Comparison of ENCODE assay signal across 8 mouse cellular contexts in the genomic region with DNA sequence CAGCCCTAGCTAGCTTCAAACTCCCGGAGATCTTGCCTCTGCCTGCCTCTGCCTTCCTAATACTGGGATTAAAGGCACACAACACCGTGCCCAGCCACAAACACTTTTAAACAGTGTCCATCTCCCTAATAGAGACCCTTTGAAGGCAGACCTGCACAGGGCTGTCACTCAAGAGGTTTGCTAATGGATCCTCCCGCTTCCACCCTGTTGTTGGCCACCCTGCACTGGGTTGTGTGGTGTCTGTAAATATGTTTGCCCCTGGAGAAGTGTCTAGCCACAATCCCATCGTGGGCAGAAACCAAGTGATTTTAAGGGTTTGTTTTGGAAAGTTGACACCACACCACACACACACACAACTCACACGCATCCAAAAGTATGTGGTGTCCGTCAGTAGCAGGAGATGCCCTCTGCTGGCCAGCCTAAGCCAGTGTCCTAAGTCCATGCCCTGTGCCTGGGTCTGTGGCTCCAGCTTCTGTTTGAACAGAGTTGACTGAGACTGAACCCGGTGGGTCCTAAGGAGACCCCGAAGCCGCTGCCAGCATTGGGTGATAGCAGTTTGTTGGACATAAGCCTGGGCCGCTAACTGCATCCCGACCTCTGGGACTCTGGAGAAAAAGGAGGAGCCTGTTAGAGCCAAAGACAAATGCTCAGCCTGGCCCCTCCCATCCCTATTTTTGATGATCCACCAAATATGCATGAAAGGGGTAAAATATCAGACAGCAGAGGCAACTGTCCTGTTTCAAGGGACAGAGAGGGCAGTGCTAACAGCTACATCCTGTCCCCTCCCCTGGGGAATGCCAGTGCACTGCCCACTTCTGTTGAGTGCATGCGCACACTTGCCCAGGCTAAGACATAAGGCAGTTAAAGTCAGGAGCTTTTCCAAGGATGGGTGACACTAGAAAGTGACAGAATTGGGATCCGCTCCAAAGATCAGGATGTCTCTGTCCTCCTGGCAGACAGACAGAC. TPM values are rescaled to one million over a fixed set of nuclear protein-coding genes. Genes with fewer than 3 reads are reported as not detected.
DNase-seq lines count a peak whose midpoint lies in the region; ATAC-seq and TF ChIP-seq lines count a peak whose summit lies in the region.

No protein-coding gene starts in this region.

- H3K4me1 ChIP-seq in midbrain, embryonic 12.5 days = no peaks in the 10 kb centered on the region
- peaks cover 15% of the 10 kb centered on the region for H3K4me1 ChIP-seq in midbrain, embryonic 10.5 days
- H3K4me1 ChIP-seq in heart, postnatal 0 days (ENCODE audit: control insufficient read depth, insufficient read depth) = peaks cover 23% of the 10 kb centered on the region; the same call in 1 of the 2 replicates
- H3K4me1 ChIP-seq in midbrain, embryonic 15.5 days = no peaks in the 10 kb centered on the region

- H3K27ac ChIP-seq in midbrain, embryonic 12.5 days (replicated peaks) = no peak overlapping the region
- H3K27ac ChIP-seq in midbrain, embryonic 10.5 days (replicated peaks) = no peak overlapping the region
- no peak overlapping the region for H3K27ac ChIP-seq in heart, postnatal 0 days (ENCODE audit: low read depth)
- H3K27ac ChIP-seq in midbrain, embryonic 15.5 days = no peak overlapping the region

- no peak for TF ChIP-seq EP300 in heart, postnatal 0 days (IDR thresholded peaks at IDR 0.05; ENCODE audit: low read depth)

- ATAC-seq in midbrain, embryonic 12.5 days (ENCODE audit: low FRiP score, low read depth) = peak; percentile 50
- 0 out of 2 replicates have a peak, but pooled peaks have one; percentile 30 for ATAC-seq in heart, postnatal 0 days (ENCODE audit: insufficient read depth, low read depth)
- ATAC-seq in midbrain, embryonic 15.5 days (replicated peaks) = peak; percentile 60

- DNase-seq in midbrain, embryonic 10.5 days (ENCODE audit: low spot score) = no peak
- peak; percentile 74 for DNase-seq in adrenal gland, postnatal 14 days
- peak; percentile 59 for DNase-seq in heart, postnatal 0 days (ENCODE audit: low spot score)
- peak; percentile 56 to 75 for DNase-seq in kidney, postnatal 36 days
- DNase-seq in right cerebral cortex, postnatal 36 days (ENCODE audit: low spot score in 2 of 2) = no peak
- no peak for DNase-seq in thymus, adult 18-20 months

- H3K4me2 ChIP-seq in midbrain, embryonic 12.5 days (replicated peaks) = no peak overlapping the region
- no peak overlapping the region for H3K4me2 ChIP-seq in heart, postnatal 0 days (ENCODE audit: low read depth, low read length)
- no peak overlapping the region for H3K4me2 ChIP-seq in midbrain, embryonic 15.5 days

- TF ChIP-seq CTCF in heart, postnatal 0 days (IDR thresholded peaks at IDR 0.05; ENCODE audit: low read depth) = peak; percentile 62

- H3K9ac ChIP-seq in midbrain, embryonic 12.5 days (replicated peaks) = 0 out of 2 replicates have a peak overlapping the region, but pooled peaks have one; percentile 1
- no peak overlapping the region for H3K9ac ChIP-seq in heart, postnatal 0 days (replicated peaks; ENCODE audit: low read depth, low read length)
- H3K9ac ChIP-seq in midbrain, embryonic 15.5 days = no peak overlapping the region

- peaks cover 33% of the 10 kb centered on the region for H3K36me3 ChIP-seq in midbrain, embryonic 12.5 days
- peaks cover 38% of the 10 kb centered on the region for H3K36me3 ChIP-seq in midbrain, embryonic 10.5 days
- H3K36me3 ChIP-seq in heart, postnatal 0 days (replicated peaks; ENCODE audit: control insufficient read depth, insufficient read depth, low read length) = peaks cover 30% of the 10 kb centered on the region
- H3K36me3 ChIP-seq in midbrain, embryonic 15.5 days (replicated peaks) = peaks cover 26% of the 10 kb centered on the region

- no peak overlapping the region for H3K4me3 ChIP-seq in midbrain, embryonic 12.5 days
- H3K4me3 ChIP-seq in midbrain, embryonic 10.5 days = no peak overlapping the region
- H3K4me3 ChIP-seq in heart, postnatal 0 days (ENCODE audit: low read depth, low read length) = no peak overlapping the region
- no peak overlapping the region for H3K4me3 ChIP-seq in midbrain, embryonic 15.5 days

- WGBS in midbrain, embryonic 12.5 days = 57% methylated on average over 13 of the region's 13 CpGs
- 53% methylated on average over 13 of the region's 13 CpGs for WGBS in midbrain, embryonic 10.5 days
- 39% methylated on average over 13 of the region's 13 CpGs for WGBS in heart, postnatal 0 days
- 50% methylated on average over 13 of the region's 13 CpGs for WGBS in midbrain, embryonic 15.5 days

- H3K27me3 ChIP-seq in midbrain, embryonic 12.5 days = peaks cover 5% of the 10 kb centered on the region; the same call in 1 of the 2 replicates
- H3K27me3 ChIP-seq in midbrain, embryonic 10.5 days (ENCODE audit: low read depth, poor library complexity, severe bottlenecking) = peaks cover 6% of the 10 kb centered on the region; the same call in 1 of the 2 replicates
- no peaks in the 10 kb centered on the region for H3K27me3 ChIP-seq in heart, postnatal 0 days (ENCODE audit: control insufficient read depth, insufficient read depth, low read length)
- H3K27me3 ChIP-seq in midbrain, embryonic 15.5 days (replicated peaks) = no peaks in the 10 kb centered on the region

- H3K9me3 ChIP-seq in midbrain, embryonic 12.5 days = no peaks in the 10 kb centered on the region
- no peaks in the 10 kb centered on the region for H3K9me3 ChIP-seq in midbrain, embryonic 10.5 days (replicated peaks)
- H3K9me3 ChIP-seq in heart, postnatal 0 days (replicated peaks; ENCODE audit: control insufficient read depth, low read length) = no peaks in the 10 kb centered on the region
- H3K9me3 ChIP-seq in midbrain, embryonic 15.5 days = no peaks in the 10 kb centered on the region

RNA-seq across cellular contexts. Expression of gene Mthfr, which starts 21.5 kb away (rescaled TPM):
- polyA plus RNA-seq in midbrain, embryonic 12.5 days (2016; fragmentation: Nextera tagmentation; extraction: Ambion mirVana) = 44.5 and 44.8 TPM in 2 replicates
- polyA plus RNA-seq in midbrain, embryonic 10.5 days (2016; fragmentation: Nextera tagmentation; extraction: Ambion mirVana) = 25.4 and 33.3 TPM in 2 replicates
- total RNA-seq in adrenal gland, postnatal 14 days (2021) = 42.6 and 46.6 TPM in 2 replicates
- 29.2 and 37.6 TPM in 2 replicates for total RNA-seq in heart, postnatal 0 days (2014; rRNA removed; ENCODE audit: low replicate concordance)
- 6.0 and 6.3 TPM in 2 replicates for polyA plus RNA-seq in heart, postnatal 0 days (2015; fragmentation: Nextera tagmentation; extraction: Ambion mirVana)
- 23.2 and 24.8 TPM in 2 replicates for polyA plus RNA-seq in midbrain, embryonic 15.5 days (2015; fragmentation: Nextera tagmentation; extraction: Ambion mirVana)

RNA-seq across cellular contexts. Expression of gene Clcn6, which starts 21.8 kb away (rescaled TPM):
- 26.9 and 29.7 TPM in 2 replicates for polyA plus RNA-seq in midbrain, embryonic 12.5 days (2016; fragmentation: Nextera tagmentation; extraction: Ambion mirVana)
- polyA plus RNA-seq in midbrain, embryonic 10.5 days (2016; fragmentation: Nextera tagmentation; extraction: Ambion mirVana) = 15.6 and 20.4 TPM in 2 replicates
- 9.7 and 12.0 TPM in 2 replicates for total RNA-seq in adrenal gland, postnatal 14 days (2021)
- total RNA-seq in heart, postnatal 0 days (2014; rRNA removed; ENCODE audit: low replicate concordance) = 14.7 and 16.3 TPM in 2 replicates
- polyA plus RNA-seq in heart, postnatal 0 days (2015; fragmentation: Nextera tagmentation; extraction: Ambion mirVana) = 3.5 and 4.3 TPM in 2 replicates
- 36.2 and 38.0 TPM in 2 replicates for polyA plus RNA-seq in midbrain, embryonic 15.5 days (2015; fragmentation: Nextera tagmentation; extraction: Ambion mirVana)

RNA-seq across cellular contexts. Expression of gene Agtrap, which starts 27.4 kb away (rescaled TPM):
- 11.2 and 11.9 TPM in 2 replicates for polyA plus RNA-seq in midbrain, embryonic 12.5 days (2016; fragmentation: Nextera tagmentation; extraction: Ambion mirVana)
- 16.4 and 17.4 TPM in 2 replicates for polyA plus RNA-seq in midbrain, embryonic 10.5 days (2016; fragmentation: Nextera tagmentation; extraction: Ambion mirVana)
- total RNA-seq in adrenal gland, postnatal 14 days (2021) = 45.1 and 45.2 TPM in 2 replicates
- 21.2 and 31.4 TPM in 2 replicates for total RNA-seq in heart, postnatal 0 days (2014; rRNA removed; ENCODE audit: low replicate concordance)
- polyA plus RNA-seq in heart, postnatal 0 days (2015; fragmentation: Nextera tagmentation; extraction: Ambion mirVana) = 22.9 and 25.2 TPM in 2 replicates
- 5.5 and 6.4 TPM in 2 replicates for polyA plus RNA-seq in midbrain, embryonic 15.5 days (2015; fragmentation: Nextera tagmentation; extraction: Ambion mirVana)

RNA-seq across cellular contexts. Expression of gene Nppa, which starts 59.9 kb away (rescaled TPM):
- 1.0 and 2.8 TPM in 2 replicates for polyA plus RNA-seq in midbrain, embryonic 12.5 days (2016; fragmentation: Nextera tagmentation; extraction: Ambion mirVana)
- polyA plus RNA-seq in midbrain, embryonic 10.5 days (2016; fragmentation: Nextera tagmentation; extraction: Ambion mirVana) = 0.25 and 0.67 TPM in 2 replicates
- total RNA-seq in adrenal gland, postnatal 14 days (2021) = not detected in 2 replicates
- 2,556 and 3,370 TPM in 2 replicates for total RNA-seq in heart, postnatal 0 days (2014; rRNA removed; ENCODE audit: low replicate concordance)
- 9,636 and 10,119 TPM in 2 replicates for polyA plus RNA-seq in heart, postnatal 0 days (2015; fragmentation: Nextera tagmentation; extraction: Ambion mirVana)
- 3.6 and 6.4 TPM in 2 replicates for polyA plus RNA-seq in midbrain, embryonic 15.5 days (2015; fragmentation: Nextera tagmentation; extraction: Ambion mirVana)

Comparison
In these comparisons a context has a peak if more than half of its experiments do, and no peak if none do; other contexts are left out.
1. DNase-seq: peak in adrenal gland, postnatal 14 days (single experiment), heart, postnatal 0 days (single experiment) and kidney, postnatal 36 days (2 of 2); none in midbrain, embryonic 10.5 days (single experiment), right cerebral cortex, postnatal 36 days (0 of 2) and thymus, adult 18-20 months (0 of 2).
2. Peak in every context shown above with its lines, with median percentiles within 50 percentile points of each other: ATAC-seq.